Mouse (Mus musculus): ENCODE results near the gene Spata22. TPM values are rescaled to one million over a fixed set of nuclear protein-coding genes. Genes with fewer than 3 reads are reported as not detected.

Gene Spata22
- polyA plus RNA-seq (2014; fragmentation: Illumina TruSeq; extraction: RNeasy Lipid Tissue Mini Kit (QIAGEN cat#74804); ENCODE audit: low read depth, low replicate concordance) = 86.0 TPM

DNA sequence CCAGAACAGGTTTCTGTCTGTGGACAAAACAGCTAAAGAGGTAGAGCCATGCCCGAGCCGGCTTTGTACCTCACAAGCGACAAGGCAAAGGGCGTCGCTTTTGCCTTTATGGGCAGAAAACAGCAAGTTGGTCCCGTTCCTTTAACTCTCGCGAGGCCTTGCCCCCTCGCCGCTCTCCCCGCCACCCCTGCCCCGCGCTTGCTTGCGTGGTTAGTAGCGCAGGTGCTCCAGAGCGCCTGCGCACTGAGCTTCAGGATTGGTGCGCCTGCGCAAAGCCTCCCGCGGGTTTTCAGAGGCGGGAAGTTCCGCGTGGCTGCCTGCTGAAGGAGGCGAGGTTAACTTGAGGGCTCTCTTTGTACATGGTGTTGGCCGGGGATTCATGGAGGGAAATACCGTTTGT is at the start of gene Spata22, which contains the start of the genes Aspa and Gm49340:
Gene Spata22 (plus strand): TSS at position 300 of the 400 bp plus-strand sequence.
Gene Aspa (minus strand): TSS at position 155 of the 400 bp plus-strand sequence.
Gene Gm49340 (plus strand): TSS at position 300 of the 400 bp plus-strand sequence.

GRCm38 (mm10) chr11:73350483-73350882 is 20.9 kb downstream of the Spata22 start, which contains the start of gene Olfr20:
Gene Olfr20 (plus strand): TSS chr11:73350783.

DNA sequence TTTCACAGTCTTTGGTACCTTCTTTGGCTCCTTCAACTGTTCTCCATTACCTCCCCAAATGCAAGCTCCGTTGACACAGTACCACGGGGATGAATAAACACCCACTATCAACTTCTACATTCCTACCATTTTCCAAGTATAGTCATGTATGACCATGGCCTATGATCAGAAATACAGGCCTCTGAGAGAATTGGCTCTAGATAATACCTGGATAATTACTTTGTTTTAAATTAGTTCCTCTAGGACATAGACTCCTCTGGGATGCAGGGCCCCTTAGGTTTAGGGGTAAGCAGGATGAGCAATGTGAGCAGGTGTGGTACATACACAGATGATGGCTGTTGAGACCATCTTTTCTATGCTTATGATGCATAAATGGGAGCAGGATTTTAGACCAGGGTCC is 41.4 kb downstream of the Spata22 start, which contains the start of gene Olfr376:
Gene Olfr376 (plus strand): TSS at position 301 of the 400 bp plus-strand sequence.

Other genes starting within 250 kb of the Spata22 start
- 16.8 TPM for gene Itgae, start 239.2 kb upstream of the Spata22 start, polyA plus RNA-seq (2014; fragmentation: Illumina TruSeq; extraction: RNeasy Lipid Tissue Mini Kit (QIAGEN cat#74804); ENCODE audit: low read depth, low replicate concordance)
- gene Haspin, start 191.4 kb upstream of the Spata22 start, polyA plus RNA-seq (2014; fragmentation: Illumina TruSeq; extraction: RNeasy Lipid Tissue Mini Kit (QIAGEN cat#74804); ENCODE audit: low read depth, low replicate concordance) = 592 TPM
- gene P2rx5, start 169.3 kb upstream of the Spata22 start, polyA plus RNA-seq (2014; fragmentation: Illumina TruSeq; extraction: RNeasy Lipid Tissue Mini Kit (QIAGEN cat#74804); ENCODE audit: low read depth, low replicate concordance) = 0.14 TPM
- gene Emc6, start 152.7 kb upstream of the Spata22 start, polyA plus RNA-seq (2014; fragmentation: Illumina TruSeq; extraction: RNeasy Lipid Tissue Mini Kit (QIAGEN cat#74804); ENCODE audit: low read depth, low replicate concordance) = 20.7 TPM
- 3.7 TPM for gene Tax1bp3, start 152.7 kb upstream of the Spata22 start, polyA plus RNA-seq (2014; fragmentation: Illumina TruSeq; extraction: RNeasy Lipid Tissue Mini Kit (QIAGEN cat#74804); ENCODE audit: low read depth, low replicate concordance)
- 9.0 TPM for gene Ctns, start 130.7 kb upstream of the Spata22 start, polyA plus RNA-seq (2014; fragmentation: Illumina TruSeq; extraction: RNeasy Lipid Tissue Mini Kit (QIAGEN cat#74804); ENCODE audit: low read depth, low replicate concordance)
- 0.88 TPM for gene Shpk, start 130.3 kb upstream of the Spata22 start, polyA plus RNA-seq (2014; fragmentation: Illumina TruSeq; extraction: RNeasy Lipid Tissue Mini Kit (QIAGEN cat#74804); ENCODE audit: low read depth, low replicate concordance)
- gene Trpv1, start 95.4 kb upstream of the Spata22 start, polyA plus RNA-seq (2014; fragmentation: Illumina TruSeq; extraction: RNeasy Lipid Tissue Mini Kit (QIAGEN cat#74804); ENCODE audit: low read depth, low replicate concordance) = 1.5 TPM
- 0.20 TPM for gene Trpv3, start 62.4 kb upstream of the Spata22 start, polyA plus RNA-seq (2014; fragmentation: Illumina TruSeq; extraction: RNeasy Lipid Tissue Mini Kit (QIAGEN cat#74804); ENCODE audit: low read depth, low replicate concordance)
- 14.4 TPM for gene Aspa, start 145 bp upstream of the Spata22 start, polyA plus RNA-seq (2014; fragmentation: Illumina TruSeq; extraction: RNeasy Lipid Tissue Mini Kit (QIAGEN cat#74804); ENCODE audit: low read depth, low replicate concordance)
- 1.1 TPM for gene Gm49340, start within 50 bp of the Spata22 start, polyA plus RNA-seq (2014; fragmentation: Illumina TruSeq; extraction: RNeasy Lipid Tissue Mini Kit (QIAGEN cat#74804); ENCODE audit: low read depth, low replicate concordance)
- gene Olfr20, start 21.0 kb downstream of the Spata22 start, polyA plus RNA-seq (2014; fragmentation: Illumina TruSeq; extraction: RNeasy Lipid Tissue Mini Kit (QIAGEN cat#74804); ENCODE audit: low read depth, low replicate concordance) = not detected
- gene Olfr376, start 41.5 kb downstream of the Spata22 start, polyA plus RNA-seq (2014; fragmentation: Illumina TruSeq; extraction: RNeasy Lipid Tissue Mini Kit (QIAGEN cat#74804); ENCODE audit: low read depth, low replicate concordance) = not detected
- not detected for gene Olfr1, start 69.9 kb downstream of the Spata22 start, polyA plus RNA-seq (2014; fragmentation: Illumina TruSeq; extraction: RNeasy Lipid Tissue Mini Kit (QIAGEN cat#74804); ENCODE audit: low read depth, low replicate concordance)
- gene Olfr378, start 98.7 kb downstream of the Spata22 start, polyA plus RNA-seq (2014; fragmentation: Illumina TruSeq; extraction: RNeasy Lipid Tissue Mini Kit (QIAGEN cat#74804); ENCODE audit: low read depth, low replicate concordance) = not detected
- gene Olfr380, start 127.8 kb downstream of the Spata22 start, polyA plus RNA-seq (2014; fragmentation: Illumina TruSeq; extraction: RNeasy Lipid Tissue Mini Kit (QIAGEN cat#74804); ENCODE audit: low read depth, low replicate concordance) = not detected
- gene Olfr381, start 161.9 kb downstream of the Spata22 start, polyA plus RNA-seq (2014; fragmentation: Illumina TruSeq; extraction: RNeasy Lipid Tissue Mini Kit (QIAGEN cat#74804); ENCODE audit: low read depth, low replicate concordance) = not detected
- gene Olfr382, start 187.5 kb downstream of the Spata22 start, polyA plus RNA-seq (2014; fragmentation: Illumina TruSeq; extraction: RNeasy Lipid Tissue Mini Kit (QIAGEN cat#74804); ENCODE audit: low read depth, low replicate concordance) = not detected

Measured in testis, adult 10 weeks (tissue).